Mouse (Mus musculus): Measurements from ENCODE around the gene Pars2. TPM values are rescaled to one million over a fixed set of nuclear protein-coding genes. Genes with fewer than 3 reads are reported as not detected.

Gene Pars2
- polyA plus RNA-seq, 1 experiment from 2014 or later: 16.3 TPM

DNA sequence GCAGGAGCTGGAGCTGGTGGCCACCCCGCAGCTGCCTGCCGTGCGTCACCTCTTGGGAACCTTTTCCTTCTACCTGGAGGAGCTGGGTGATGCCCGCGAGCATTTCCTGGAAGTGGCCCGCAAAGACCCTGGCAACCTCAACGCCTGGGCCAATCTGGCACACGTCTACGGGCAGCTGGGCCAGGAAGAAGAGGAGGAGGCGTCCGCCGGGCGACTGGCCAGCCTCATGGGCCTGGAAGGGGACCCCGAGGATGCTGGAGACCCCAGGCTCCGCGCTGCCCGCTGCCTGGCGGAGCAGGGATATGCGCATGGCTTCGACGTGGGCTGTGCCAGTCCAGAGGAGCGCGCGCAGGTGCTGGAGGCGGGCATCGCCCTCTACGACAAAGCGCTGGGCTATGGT, 28.2 kb upstream of the Pars2 start:
- H3K27me3 ChIP-seq (replicated peaks; ENCODE audit: low read depth, poor library complexity, severe bottlenecking): peaks cover 74% of the 10 kb centered on the region
- no peak overlapping the region; the same call in 1 of the 2 replicates for H3K4me3 ChIP-seq
- no peaks in the 10 kb centered on the region for H3K9me3 ChIP-seq
- H3K4me1 ChIP-seq: peaks cover 17% of the 10 kb centered on the region
- no peak for DNase-seq (ENCODE audit: low spot score)
- 35% methylated on average over 28 of the region's 28 CpGs for WGBS
- H3K27ac ChIP-seq (replicated peaks): no peak overlapping the region
- H3K36me3 ChIP-seq (replicated peaks): no peaks in the 10 kb centered on the region

DNA sequence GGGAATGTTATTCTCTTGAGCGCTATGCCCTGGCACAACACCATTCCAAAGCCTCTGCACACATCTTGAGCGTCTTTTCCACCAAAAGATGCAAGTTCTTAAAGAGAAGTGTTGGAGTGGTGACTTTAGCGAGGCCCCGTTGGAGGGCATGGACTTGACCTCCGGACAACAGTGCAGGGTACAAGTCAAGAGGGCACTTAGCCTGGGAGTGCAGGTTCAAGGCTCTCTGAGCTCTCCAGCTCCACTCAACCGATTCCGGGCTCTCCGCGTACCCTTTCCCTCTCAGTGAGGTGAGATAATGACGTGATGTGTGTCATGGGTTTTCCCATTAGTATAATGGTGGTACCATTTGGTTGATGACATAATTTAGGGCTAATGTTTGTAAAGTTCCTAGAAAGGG, 26.6 kb upstream of the Pars2 start:
- no peak for DNase-seq (ENCODE audit: low spot score)
- no peak overlapping the region for H3K4me3 ChIP-seq
- no peak overlapping the region for H3K27ac ChIP-seq (replicated peaks)
- H3K4me1 ChIP-seq: peaks cover 30% of the 10 kb centered on the region
- H3K9me3 ChIP-seq: no peaks in the 10 kb centered on the region
- no peaks in the 10 kb centered on the region for H3K36me3 ChIP-seq (replicated peaks)
- 90% methylated on average over 10 of the region's 10 CpGs for WGBS
- H3K27me3 ChIP-seq (replicated peaks; ENCODE audit: low read depth, poor library complexity, severe bottlenecking): peaks cover 67% of the 10 kb centered on the region

DNA sequence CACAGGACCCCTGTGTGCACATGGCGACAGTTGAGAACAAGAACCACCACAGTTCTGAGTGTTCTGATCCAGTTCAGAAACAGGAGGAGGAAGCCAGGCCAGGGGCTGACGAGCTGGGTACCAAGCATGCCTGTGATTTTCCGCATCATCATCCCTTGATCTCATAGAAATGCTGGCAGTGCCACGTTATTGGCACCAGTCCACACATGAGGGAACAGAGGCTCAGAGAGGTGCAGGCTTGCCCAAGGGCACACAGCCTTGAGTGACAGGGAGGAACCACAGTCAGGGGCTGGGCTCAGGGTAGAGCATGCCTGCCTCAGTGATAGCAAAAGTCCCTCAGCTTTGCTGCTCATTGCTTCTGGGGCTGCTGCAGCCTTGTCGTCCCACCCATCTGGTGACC, 23.1 kb upstream of the Pars2 start:
- 84% methylated on average over 5 of the region's 5 CpGs for WGBS
- Histone ChIP-seq H3K9me3 (no peaks in the 10 kb centered on the region), H3K36me3 (replicated peaks) (no peaks in the 10 kb centered on the region), H3K4me1 (peaks cover 33% of the 10 kb centered on the region), H3K27ac (replicated peaks) (no peak overlapping the region), H3K27me3 (replicated peaks; ENCODE audit: low read depth, poor library complexity, severe bottlenecking) (peaks cover 47% of the 10 kb centered on the region), H3K4me3 (no peak overlapping the region)
- DNase-seq (ENCODE audit: low spot score): no peak

DNA sequence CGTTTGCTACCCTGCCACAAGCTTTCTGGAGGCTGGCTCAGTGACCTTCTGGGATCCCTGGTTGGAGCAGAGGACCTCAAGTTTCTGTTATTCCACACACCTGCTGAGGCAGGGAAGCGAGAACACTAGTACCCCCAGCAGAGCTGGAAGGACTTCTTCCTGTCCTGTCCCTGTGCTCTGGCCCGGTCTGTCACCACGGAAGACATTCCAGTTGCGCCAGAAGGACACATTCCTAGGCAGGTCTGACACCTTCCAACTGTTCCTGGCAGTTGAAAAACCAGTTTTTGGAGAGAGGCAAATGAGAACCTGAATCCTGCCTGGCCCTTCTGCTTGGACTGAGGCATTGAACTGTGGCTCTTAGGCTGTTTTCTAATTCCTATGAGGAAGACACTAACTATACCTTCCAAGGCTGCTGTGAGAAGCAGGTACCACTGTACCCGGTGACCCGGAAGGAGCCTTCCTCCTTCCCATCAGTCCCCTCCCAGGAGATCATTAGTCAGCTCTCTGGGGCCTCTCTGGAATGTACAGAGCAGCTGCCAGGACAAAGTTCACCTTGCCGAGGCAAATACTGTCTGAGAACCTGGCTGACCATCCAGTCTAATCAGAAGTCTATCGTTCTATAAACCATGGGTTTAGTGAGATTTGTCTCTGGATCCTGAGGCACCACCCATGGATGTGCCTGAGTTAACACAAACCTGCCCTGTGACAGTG, 22.1 kb upstream of the Pars2 start:
- H3K36me3 ChIP-seq (replicated peaks): no peaks in the 10 kb centered on the region
- no peaks in the 10 kb centered on the region for H3K9me3 ChIP-seq
- 56% methylated on average over 9 of the region's 9 CpGs for WGBS
- peaks cover 34% of the 10 kb centered on the region for H3K4me1 ChIP-seq
- H3K4me3 ChIP-seq: no peak overlapping the region
- no peak overlapping the region for H3K27ac ChIP-seq (replicated peaks)
- no peak for DNase-seq (ENCODE audit: low spot score)
- H3K27me3 ChIP-seq (replicated peaks; ENCODE audit: low read depth, poor library complexity, severe bottlenecking): peaks cover 44% of the 10 kb centered on the region

DNA sequence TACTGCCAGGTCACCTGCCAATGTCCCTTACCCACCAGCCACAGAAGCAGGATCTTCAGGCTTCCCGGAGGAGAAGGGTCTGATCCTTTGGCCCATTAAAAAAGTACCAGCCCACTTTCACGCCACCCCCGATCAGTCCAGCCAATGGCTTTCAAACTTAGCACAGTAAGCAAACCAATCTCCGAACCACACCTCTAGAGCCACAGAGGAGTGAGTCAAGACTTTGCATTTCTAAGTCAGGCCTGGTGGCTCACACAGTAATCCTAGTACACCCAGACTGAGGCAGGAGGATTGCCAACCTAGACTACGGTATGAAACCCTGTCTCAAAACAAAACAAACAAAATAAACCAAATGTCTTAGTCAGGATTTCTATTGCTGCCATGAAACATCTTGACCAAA, 21.5 kb upstream of the Pars2 start:
- H3K27me3 ChIP-seq (replicated peaks; ENCODE audit: low read depth, poor library complexity, severe bottlenecking): peaks cover 44% of the 10 kb centered on the region
- no peak overlapping the region for H3K4me3 ChIP-seq
- H3K27ac ChIP-seq (replicated peaks): no peak overlapping the region
- no peak for DNase-seq (ENCODE audit: low spot score)
- peaks cover 39% of the 10 kb centered on the region for H3K4me1 ChIP-seq
- WGBS: 72% methylated on average over 5 of the region's 5 CpGs
- H3K9me3 ChIP-seq: no peaks in the 10 kb centered on the region
- H3K36me3 ChIP-seq (replicated peaks): no peaks in the 10 kb centered on the region

DNA sequence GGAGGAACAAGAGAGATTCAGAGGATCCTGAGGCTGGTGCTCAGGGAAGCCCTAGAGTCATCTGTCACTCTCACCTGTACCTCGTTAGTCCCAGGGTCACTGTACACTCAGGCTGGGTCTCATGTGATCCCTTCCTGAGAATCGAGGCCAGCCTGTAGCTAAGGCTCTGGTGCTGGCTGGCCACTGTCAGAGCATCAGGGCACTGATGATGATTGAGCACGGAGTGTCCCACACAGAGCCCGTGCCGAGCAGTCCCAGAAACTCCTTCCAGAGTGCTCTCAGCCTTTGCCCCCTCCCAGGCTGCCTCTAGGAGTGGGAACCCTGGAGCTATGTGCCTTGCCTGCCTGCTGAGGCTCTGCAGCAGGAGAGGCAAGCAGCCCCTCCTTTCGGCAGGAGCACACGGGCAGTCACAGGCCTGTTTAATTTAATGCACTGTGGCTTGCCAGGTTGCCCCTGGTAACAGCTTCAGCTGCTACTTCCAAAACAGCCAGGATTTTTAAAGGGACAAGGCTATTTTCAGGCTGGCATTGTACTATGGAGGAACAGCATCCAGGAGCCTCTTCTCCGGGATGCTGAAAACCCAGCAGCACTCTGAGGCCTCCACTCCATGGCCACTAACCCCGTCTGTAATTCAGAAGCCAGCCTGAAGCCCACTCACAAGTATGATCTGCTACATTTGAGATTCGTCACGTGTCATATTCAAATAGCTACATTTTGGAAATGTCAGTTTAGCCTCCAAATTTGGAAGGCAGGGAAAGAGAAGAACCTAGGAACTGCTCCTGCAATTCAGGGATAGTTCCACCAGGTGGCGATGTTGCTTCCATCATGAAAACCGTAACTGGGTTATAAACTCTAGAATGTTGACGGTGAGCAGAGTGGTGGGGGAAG, 20.3 kb upstream of the Pars2 start:
- H3K27ac ChIP-seq (replicated peaks): no peak overlapping the region; the same call in 1 of the 2 replicates
- no peaks in the 10 kb centered on the region for H3K36me3 ChIP-seq (replicated peaks)
- H3K4me3 ChIP-seq: no peak overlapping the region
- WGBS: 30% methylated on average over 14 of the region's 14 CpGs
- peaks cover 37% of the 10 kb centered on the region for H3K4me1 ChIP-seq
- H3K9me3 ChIP-seq: no peaks in the 10 kb centered on the region
- peaks cover 34% of the 10 kb centered on the region for H3K27me3 ChIP-seq (replicated peaks; ENCODE audit: low read depth, poor library complexity, severe bottlenecking)
- DNase-seq (ENCODE audit: low spot score): peak; percentile 67

DNA sequence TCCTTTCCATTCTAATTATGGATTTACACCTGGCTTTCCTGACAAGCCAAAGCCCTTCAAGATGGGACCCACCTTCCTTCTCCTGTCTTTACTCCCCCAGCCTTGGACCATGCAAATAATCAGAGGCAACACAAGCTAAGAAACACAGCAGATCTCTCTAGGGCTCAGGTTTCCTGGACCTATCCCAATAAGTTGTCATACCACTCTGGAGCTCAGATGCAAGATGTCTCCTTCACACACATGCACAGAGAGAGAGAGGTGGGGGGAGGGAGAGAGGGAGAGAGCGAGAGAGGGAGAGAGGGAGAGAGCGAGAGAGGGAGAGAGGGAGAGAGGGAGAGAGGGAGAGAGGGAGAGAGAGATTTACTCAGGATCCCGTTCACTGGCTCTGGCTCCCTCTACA, 18.6 kb upstream of the Pars2 start:
- no peak for DNase-seq (ENCODE audit: low spot score)
- H3K27ac ChIP-seq (replicated peaks): no peak overlapping the region
- H3K4me1 ChIP-seq: peaks cover 31% of the 10 kb centered on the region
- no peaks in the 10 kb centered on the region for H3K36me3 ChIP-seq (replicated peaks)
- no peaks in the 10 kb centered on the region for H3K9me3 ChIP-seq
- 45% methylated on average over 2 of the region's 3 CpGs for WGBS
- no peak overlapping the region for H3K4me3 ChIP-seq
- H3K27me3 ChIP-seq (replicated peaks; ENCODE audit: low read depth, poor library complexity, severe bottlenecking): peaks cover 28% of the 10 kb centered on the region

DNA sequence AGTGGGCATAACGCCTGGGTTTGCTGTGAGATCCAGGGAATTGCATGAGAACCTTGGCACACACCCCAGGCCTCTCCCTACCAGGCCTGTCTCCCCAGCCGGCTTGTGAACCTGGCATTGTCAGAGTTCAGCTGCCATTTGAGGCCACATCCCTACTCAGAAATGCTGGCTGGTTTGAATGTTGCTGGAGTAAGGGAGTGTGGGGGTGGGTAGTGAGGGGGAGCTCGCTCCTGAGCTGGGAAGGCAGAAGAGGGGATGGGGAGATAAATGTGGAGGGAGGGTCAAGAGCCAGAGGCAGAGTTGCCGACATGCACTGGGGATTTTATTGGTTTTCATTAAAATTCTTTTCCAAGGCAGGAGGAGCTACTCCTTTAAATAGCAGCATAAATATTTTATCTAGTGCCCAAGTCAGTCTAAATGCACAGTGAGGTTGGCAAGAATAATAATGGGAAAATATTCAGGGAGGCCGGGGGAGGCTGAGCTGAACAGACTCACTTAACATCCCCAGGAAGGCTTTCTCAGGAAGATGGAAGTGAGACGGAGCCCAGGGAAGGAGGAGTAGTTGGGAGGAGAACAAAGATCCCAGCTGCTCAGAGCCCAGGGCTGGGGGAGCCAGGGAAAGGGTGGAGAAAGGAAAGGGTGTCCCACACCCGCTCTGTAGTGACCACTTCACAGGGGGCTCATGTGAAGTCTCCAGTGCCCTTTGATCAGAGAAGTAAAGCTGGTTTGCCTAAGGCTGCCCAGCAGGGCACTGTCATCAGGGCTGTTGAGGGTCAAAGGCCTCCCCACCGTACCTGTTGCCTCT, 17.4 kb upstream of the Pars2 start:
- H3K4me3 ChIP-seq: no peak overlapping the region
- DNase-seq (ENCODE audit: low spot score): no peak
- peaks cover 25% of the 10 kb centered on the region for H3K4me1 ChIP-seq
- WGBS: 37% methylated on average over 8 of the region's 8 CpGs
- no peak overlapping the region for H3K27ac ChIP-seq (replicated peaks)
- peaks cover 25% of the 10 kb centered on the region; the same call in 1 of the 2 replicates for H3K27me3 ChIP-seq (replicated peaks; ENCODE audit: low read depth, poor library complexity, severe bottlenecking)
- H3K9me3 ChIP-seq: no peaks in the 10 kb centered on the region
- no peaks in the 10 kb centered on the region for H3K36me3 ChIP-seq (replicated peaks)

DNA sequence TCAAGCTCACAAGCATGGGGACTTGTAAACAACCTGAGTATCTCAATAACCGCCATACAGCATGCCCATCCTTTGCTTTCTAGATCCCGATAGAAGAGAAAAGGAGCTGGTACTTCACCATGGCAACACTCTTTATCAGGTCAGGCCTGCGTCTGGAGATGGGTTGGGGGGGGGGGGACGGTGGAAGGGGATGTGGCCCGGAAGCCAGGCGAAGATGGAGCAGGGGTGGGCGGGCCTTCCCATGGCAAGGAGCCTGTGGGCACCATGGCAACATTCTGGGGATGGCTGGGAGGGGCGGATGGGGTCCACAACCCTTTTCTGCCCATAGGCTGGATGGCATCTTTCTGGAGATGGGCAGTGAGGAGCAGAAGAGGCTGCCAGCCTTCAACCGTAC, 16.8 kb upstream of the Pars2 start:
- peaks cover 25% of the 10 kb centered on the region; the same call in 1 of the 2 replicates for H3K27me3 ChIP-seq (replicated peaks; ENCODE audit: low read depth, poor library complexity, severe bottlenecking)
- H3K4me1 ChIP-seq: peaks cover 19% of the 10 kb centered on the region
- no peak overlapping the region for H3K27ac ChIP-seq (replicated peaks)
- 59% methylated on average over 9 of the region's 9 CpGs for WGBS
- H3K36me3 ChIP-seq (replicated peaks): no peaks in the 10 kb centered on the region
- no peaks in the 10 kb centered on the region for H3K9me3 ChIP-seq
- DNase-seq (ENCODE audit: low spot score): no peak
- H3K4me3 ChIP-seq: no peak overlapping the region

DNA sequence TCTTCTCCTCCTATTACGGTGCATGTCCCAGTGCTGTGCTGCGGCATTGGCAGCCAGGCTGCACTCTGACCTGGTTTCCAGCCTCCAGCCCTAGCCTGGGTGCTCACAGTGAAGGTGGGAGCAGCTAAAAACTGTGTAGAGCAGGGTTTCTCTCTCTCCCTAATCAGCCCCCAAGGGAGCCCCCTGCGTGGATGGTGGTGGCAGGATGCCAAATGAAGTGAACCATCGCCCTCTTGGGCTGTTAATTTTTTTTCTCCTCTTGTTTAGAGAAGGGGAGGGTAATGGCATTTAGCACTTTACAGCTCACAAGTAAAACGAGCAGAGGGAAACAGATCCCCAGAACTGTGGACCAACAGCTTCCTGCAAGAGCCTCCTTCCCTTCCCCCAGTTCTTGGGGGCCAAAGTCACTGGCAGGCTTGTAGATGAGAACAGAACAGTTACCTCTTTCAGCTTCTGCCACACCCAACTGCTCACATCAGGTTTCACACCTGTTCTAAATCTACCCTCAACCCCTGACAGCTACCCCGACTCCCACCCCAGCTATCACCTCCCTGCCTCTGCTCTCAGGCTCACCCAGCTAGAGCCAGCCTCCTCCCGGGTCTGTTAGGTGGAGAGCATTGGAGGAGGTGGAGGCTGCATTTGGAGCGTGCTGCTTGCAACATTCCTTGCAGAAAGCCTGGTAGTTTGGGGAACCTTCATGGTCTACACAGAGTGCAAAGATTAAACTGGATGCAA, 7.2 kb upstream of the Pars2 start:
- Histone ChIP-seq H3K36me3 (replicated peaks) (no peaks in the 10 kb centered on the region), H3K4me1 (peaks cover 11% of the 10 kb centered on the region), H3K27ac (replicated peaks) (no peak overlapping the region), H3K27me3 (replicated peaks; ENCODE audit: low read depth, poor library complexity, severe bottlenecking) (peaks cover 25% of the 10 kb centered on the region), H3K4me3 (no peak overlapping the region), H3K9me3 (peaks cover 3% of the 10 kb centered on the region; the same call in 1 of the 2 replicates)
- WGBS: 48% methylated on average over 8 of the region's 8 CpGs
- DNase-seq (ENCODE audit: low spot score): no peak

DNA sequence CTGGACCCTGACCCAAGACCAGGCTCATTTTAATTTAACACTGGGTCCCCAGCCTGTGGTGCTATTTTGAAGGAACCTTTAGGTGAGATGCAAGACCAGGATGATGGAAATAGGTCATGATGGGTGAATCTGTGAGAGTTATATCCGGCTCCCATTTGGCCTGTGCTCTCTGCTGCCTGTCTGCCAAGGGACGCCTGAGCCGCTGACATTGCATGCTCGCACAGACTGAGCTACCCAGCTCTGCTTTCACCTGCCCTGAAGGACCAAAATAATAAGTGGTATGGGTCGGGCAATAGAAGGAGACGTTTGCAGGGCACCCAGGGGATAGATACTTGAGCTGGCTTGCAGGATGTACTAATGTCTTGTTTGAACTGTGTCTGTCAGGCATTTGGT, 6.7 kb upstream of the Pars2 start:
- peaks cover 3% of the 10 kb centered on the region; the same call in 1 of the 2 replicates for H3K9me3 ChIP-seq
- H3K4me1 ChIP-seq: peaks cover 11% of the 10 kb centered on the region
- H3K27ac ChIP-seq (replicated peaks): no peak overlapping the region
- no peak for DNase-seq (ENCODE audit: low spot score)
- peaks cover 31% of the 10 kb centered on the region for H3K27me3 ChIP-seq (replicated peaks; ENCODE audit: low read depth, poor library complexity, severe bottlenecking)
- H3K36me3 ChIP-seq (replicated peaks): no peaks in the 10 kb centered on the region
- H3K4me3 ChIP-seq: no peak overlapping the region
- 69% methylated on average over 6 of the region's 6 CpGs for WGBS

DNA sequence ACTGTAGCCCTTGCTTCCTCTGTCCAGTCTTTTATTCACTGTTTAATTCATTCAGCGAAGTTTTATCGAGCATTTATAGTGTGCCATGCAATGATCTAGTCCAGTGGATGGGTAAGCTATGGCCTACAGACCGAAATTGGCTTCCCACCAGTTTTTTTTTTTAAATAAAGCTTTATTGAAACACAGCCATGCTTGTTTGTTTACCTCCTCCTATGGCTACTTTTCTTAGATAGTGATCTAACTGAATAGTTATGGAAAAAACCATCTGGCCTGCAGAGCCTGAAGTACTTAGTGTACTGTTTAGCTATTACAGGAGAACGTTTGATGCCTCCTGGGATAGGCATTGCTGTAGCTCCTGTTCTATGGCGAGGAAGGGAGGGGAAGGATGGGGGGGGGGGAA, 5.1 kb upstream of the Pars2 start:
- H3K27me3 ChIP-seq (replicated peaks; ENCODE audit: low read depth, poor library complexity, severe bottlenecking): peaks cover 31% of the 10 kb centered on the region
- H3K4me1 ChIP-seq: peaks cover 15% of the 10 kb centered on the region
- no peak overlapping the region for H3K4me3 ChIP-seq
- no peaks in the 10 kb centered on the region for H3K36me3 ChIP-seq (replicated peaks)
- no peaks in the 10 kb centered on the region; the same call in 1 of the 2 replicates for H3K9me3 ChIP-seq
- no peak overlapping the region for H3K27ac ChIP-seq (replicated peaks)
- 76% methylated on average over 5 of the region's 5 CpGs for WGBS
- no peak for DNase-seq (ENCODE audit: low spot score)

Measured in embryonic facial prominence, embryonic 10.5 days (tissue).